Mouse (Mus musculus) midbrain, embryonic 14.5 days (tissue): ENCODE results near the gene 4930447C04Rik. TPM values are rescaled to one million over a fixed set of nuclear protein-coding genes. Genes with fewer than 3 reads are reported as not detected.

Experiments
- ATAC-seq: fragments of 200-750 bp; cut with Nextera tagmentation; 2 replicates; pipeline ENCODE4 v1.8.0; 2017; ENCODE audit warnings: moderate number of reproducible peaks, moderate library complexity; ENCODE audit not compliant: low FRiP score, low TSS enrichment
- DNase-seq: peaks from one replicate; pipeline ENCODE4 v3.0.0-alpha.2; 2015
- H3K27ac ChIP-seq: fragments of 300-500 bp; sonication (generic); replicated peaks from 2 replicates; pipeline ENCODE4 v1.5.1; 2014; ENCODE audit warnings: mild to moderate bottlenecking, low read depth, low read length, moderate library complexity
- H3K27me3 ChIP-seq: fragments of 300-500 bp; sonication (generic); 2 replicates; pipeline ENCODE4 v1.6.1; 2014; ENCODE audit warnings: low read length, control low read depth, mixed read lengths; ENCODE audit not compliant: control insufficient read depth, insufficient read depth
- H3K36me3 ChIP-seq: fragments of 300-500 bp; sonication (generic); 2 replicates; pipeline ENCODE4 v1.6.1; 2014; ENCODE audit warnings: low read length, control low read depth; ENCODE audit not compliant: control insufficient read depth, insufficient read depth
- H3K4me1 ChIP-seq: fragments of 300-500 bp; sonication (generic); 2 replicates; pipeline ENCODE4 v1.6.1; 2014; ENCODE audit warnings: mild to moderate bottlenecking, antibody characterized with exemption, low read length, control low read depth; ENCODE audit not compliant: control insufficient read depth, insufficient read depth
- H3K4me2 ChIP-seq: fragments of 300-500 bp; sonication (generic); 2 replicates; pipeline ENCODE4 v1.6.1; 2014; ENCODE audit warnings: mild to moderate bottlenecking, low read length, moderate library complexity
- H3K4me3 ChIP-seq: fragments of 300-500 bp; sonication (generic); replicated peaks from 2 replicates; pipeline ENCODE4 v1.5.1; 2014; ENCODE audit warnings: low read depth, low read length
- H3K9ac ChIP-seq: fragments of 300-500 bp; sonication (generic); replicated peaks from 2 replicates; pipeline ENCODE4 v1.6.1; 2014; ENCODE audit warnings: mild to moderate bottlenecking, low read length, moderate library complexity
- H3K9me3 ChIP-seq: fragments of 300-500 bp; sonication (generic); 2 replicates; pipeline ENCODE4 v1.6.1; 2016; ENCODE audit warnings: low read length, control low read depth, mixed read lengths; ENCODE audit not compliant: control insufficient read depth
- WGBS: fragments of 180-500 bp; shearing (Covaris S2); extraction: QIAGEN DNeasy Blood & Tissue Kit; methylation state at CpG from one replicate; pipeline ENCODE4 v1.1.7; 2014; 5-methylcytosine and 5-hydroxymethylcytosine counted together
- polyA plus RNA-seq: library from polyadenylated mRNA; unstranded; fragments of >200 nt; fragmentation: Nextera tagmentation; extraction: Ambion mirVana; gene quantifications from 2 replicates; pipeline ENCODE4 v1.2.1, GENCODE M21; 2014

Gene 4930447C04Rik
- polyA plus RNA-seq, 1 experiment from 2014 or later, result 3.0 TPM

DNA sequence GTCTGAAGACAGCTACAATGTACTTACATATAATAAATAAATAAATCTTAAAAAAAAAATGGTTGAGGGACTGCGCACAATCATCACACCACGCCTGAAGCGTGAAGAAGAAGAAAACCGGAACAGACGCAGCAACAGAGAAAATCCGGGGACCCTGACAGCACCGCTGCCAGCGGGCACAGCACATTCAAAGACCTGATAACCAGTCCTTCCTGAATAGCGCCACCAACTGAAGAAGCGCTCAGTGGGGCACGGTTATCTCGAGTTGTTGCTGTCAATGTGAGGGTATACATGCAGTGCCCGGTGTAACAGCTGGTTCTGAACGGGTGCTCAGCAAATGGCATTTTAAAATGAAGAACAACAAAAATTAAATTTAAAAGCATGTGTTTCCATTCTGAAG, 30.0 kb upstream of the 4930447C04Rik start:
- Histone ChIP-seq H3K4me2 (no peak overlapping the region), H3K27me3 (peaks cover 51% of the 10 kb centered on the region), H3K9me3 (no peaks in the 10 kb centered on the region), H3K4me1 (no peaks in the 10 kb centered on the region), H3K36me3 (no peaks in the 10 kb centered on the region), H3K9ac (no peak overlapping the region), H3K4me3 (no peak overlapping the region), H3K27ac (no peak overlapping the region)
- ATAC-seq, result no peak
- no peak for DNase-seq
- WGBS, result 65% methylated on average over 14 of the region's 14 CpGs

DNA sequence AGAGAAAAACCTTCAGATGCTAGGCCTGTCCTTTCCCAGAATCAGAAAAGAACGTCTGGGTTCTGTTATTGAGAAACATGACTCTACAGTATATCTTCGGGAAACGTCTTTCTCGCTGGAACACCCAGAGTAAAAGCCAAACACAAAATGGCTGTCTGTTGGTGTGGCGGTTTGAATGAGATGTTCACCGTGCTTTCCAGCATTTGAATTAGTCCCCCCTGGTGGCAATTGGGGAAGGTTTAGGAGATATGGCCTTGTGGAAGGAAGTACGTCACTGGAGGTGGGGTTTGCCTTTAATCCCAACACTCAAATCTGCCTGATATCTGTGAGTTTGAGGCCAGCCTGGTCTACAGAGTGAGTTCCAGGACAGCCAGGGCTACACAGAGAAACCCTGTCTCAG, 27.0 kb upstream of the 4930447C04Rik start:
- 87% methylated on average over 7 of the region's 7 CpGs for WGBS
- no peaks in the 10 kb centered on the region for H3K9me3 ChIP-seq
- ATAC-seq (no peak), DNase-seq (no peak)
- no peak overlapping the region for H3K4me2 ChIP-seq
- peaks cover 32% of the 10 kb centered on the region for H3K27me3 ChIP-seq
- H3K4me1 ChIP-seq, result no peaks in the 10 kb centered on the region
- H3K4me3 ChIP-seq, result no peak overlapping the region
- H3K27ac ChIP-seq, result no peak overlapping the region
- no peak overlapping the region for H3K9ac ChIP-seq
- no peaks in the 10 kb centered on the region for H3K36me3 ChIP-seq

DNA sequence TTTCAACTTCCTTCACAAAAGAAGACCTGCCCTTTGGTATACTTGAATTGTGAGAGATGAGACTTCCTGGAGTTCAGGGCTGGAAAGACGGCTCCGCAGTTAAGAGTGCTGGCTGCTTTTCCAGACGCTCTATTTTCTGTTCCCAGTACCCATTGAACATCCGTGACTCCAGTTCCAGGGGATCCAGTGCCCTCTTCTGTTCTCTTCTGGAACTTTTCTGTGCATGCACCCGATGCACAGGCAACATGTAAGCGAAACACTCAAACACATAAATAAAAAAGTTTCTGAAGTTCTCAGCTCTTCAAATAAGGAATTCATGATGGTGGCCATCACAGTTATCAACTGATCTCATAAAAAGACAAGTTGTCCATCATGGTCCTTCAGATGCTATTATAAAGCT, 22.2 kb upstream of the 4930447C04Rik start:
- 53% methylated on average over 6 of the region's 6 CpGs for WGBS
- Histone ChIP-seq H3K4me2 (no peak overlapping the region), H3K9ac (no peak overlapping the region), H3K27ac (no peak overlapping the region), H3K9me3 (no peaks in the 10 kb centered on the region), H3K27me3 (peaks cover 21% of the 10 kb centered on the region), H3K4me3 (no peak overlapping the region), H3K4me1 (no peaks in the 10 kb centered on the region), H3K36me3 (no peaks in the 10 kb centered on the region)
- ATAC-seq (no peak), DNase-seq (no peak)

- Histone ChIP-seq H3K4me1 (no peaks in the 10 kb centered on the region), H3K4me3 (no peak overlapping the region), H3K9ac (no peak overlapping the region), H3K36me3 (no peaks in the 10 kb centered on the region), H3K27me3 (peaks cover 43% of the 10 kb centered on the region), H3K4me2 (no peak overlapping the region), H3K27ac (no peak overlapping the region), H3K9me3 (no peaks in the 10 kb centered on the region)
- no peak for ATAC-seq
- WGBS, result 95% methylated on average over 3 of the region's 3 CpGs
- DNase-seq, result no peak
These were observed 17.9 kb upstream of the 4930447C04Rik start for GRCm38 (mm10) chr12:72958446-72958845.

DNA sequence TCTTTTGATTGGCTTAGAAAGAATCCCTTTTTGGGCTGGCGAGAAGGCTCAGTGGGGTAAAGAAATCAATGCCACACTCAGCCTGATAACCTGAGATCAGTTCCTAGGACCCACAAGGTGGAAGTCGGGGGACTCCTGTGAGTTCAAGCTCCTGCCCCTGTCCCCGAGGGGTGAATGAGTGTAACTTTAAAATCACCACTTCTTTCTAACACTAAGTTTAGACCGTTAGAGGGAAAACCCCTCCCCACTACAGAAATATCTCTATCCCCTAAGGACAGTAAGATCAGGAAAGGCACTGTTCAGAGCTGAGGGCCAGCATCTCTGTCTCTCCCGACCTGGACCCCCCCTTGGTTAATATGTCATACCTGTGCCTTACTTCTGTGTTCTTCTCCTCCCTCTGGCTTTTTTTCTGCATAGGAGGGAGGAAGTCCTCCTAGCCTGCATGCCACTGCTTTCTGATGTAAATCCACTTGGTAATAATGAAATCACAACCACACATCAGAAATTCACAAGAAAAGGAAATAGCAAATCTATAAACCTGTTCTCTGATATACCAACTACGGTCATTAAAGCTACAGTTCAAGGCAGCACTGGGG, 17.4 kb upstream of the 4930447C04Rik start:
- Histone ChIP-seq H3K27ac (no peak overlapping the region), H3K4me2 (no peak overlapping the region), H3K9ac (no peak overlapping the region), H3K4me1 (no peaks in the 10 kb centered on the region), H3K36me3 (no peaks in the 10 kb centered on the region), H3K9me3 (no peaks in the 10 kb centered on the region), H3K4me3 (no peak overlapping the region), H3K27me3 (peaks cover 49% of the 10 kb centered on the region)
- DNase-seq (no peak), ATAC-seq (no peak)
- 71% methylated on average over 6 of the region's 6 CpGs for WGBS

DNA sequence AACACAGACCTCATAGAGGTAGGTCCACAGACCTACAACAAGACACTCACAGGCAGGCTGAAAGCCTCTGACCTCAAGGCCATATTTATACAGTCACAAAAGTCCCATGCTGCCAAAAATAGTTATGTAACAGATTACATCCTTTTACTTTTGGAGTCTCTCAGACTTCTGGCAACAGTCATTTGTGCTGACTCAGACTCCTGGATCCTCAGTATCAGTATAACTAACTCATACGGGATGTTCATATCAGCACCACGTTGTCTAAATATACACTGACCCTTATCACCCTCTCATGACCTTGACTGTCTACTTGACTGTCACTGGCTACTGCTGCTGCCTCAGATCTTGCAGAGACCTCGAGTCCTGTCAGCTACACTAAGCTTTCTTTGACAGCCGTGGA, 14.3 kb upstream of the 4930447C04Rik start:
- no peaks in the 10 kb centered on the region for H3K9me3 ChIP-seq
- no peak overlapping the region for H3K9ac ChIP-seq
- ATAC-seq, result no peak
- no peak for DNase-seq
- no peaks in the 10 kb centered on the region for H3K4me1 ChIP-seq
- H3K27ac ChIP-seq, result no peak overlapping the region
- peaks cover 72% of the 10 kb centered on the region for H3K27me3 ChIP-seq
- H3K36me3 ChIP-seq, result no peaks in the 10 kb centered on the region
- WGBS, result 62% methylated on average over 4 of the region's 4 CpGs
- H3K4me3 ChIP-seq, result no peak overlapping the region
- H3K4me2 ChIP-seq, result no peak overlapping the region

GRCm38 (mm10) chr12:72953858-72954257, 13.3 kb upstream of the 4930447C04Rik start:
- 86% methylated on average over 5 of the region's 5 CpGs for WGBS
- Histone ChIP-seq H3K27me3 (peaks cover 73% of the 10 kb centered on the region), H3K4me3 (no peak overlapping the region)

GRCm38 (mm10) chr12:72953089-72953488, 12.5 kb upstream of the 4930447C04Rik start:
- DNase-seq, result no peak
- Histone ChIP-seq H3K4me1 (no peaks in the 10 kb centered on the region), H3K4me2 (no peak overlapping the region), H3K27me3 (peaks cover 80% of the 10 kb centered on the region), H3K27ac (no peak overlapping the region), H3K4me3 (no peak overlapping the region), H3K9ac (no peak overlapping the region), H3K9me3 (no peaks in the 10 kb centered on the region), H3K36me3 (no peaks in the 10 kb centered on the region)
- WGBS, result 85% methylated on average over 5 of the region's 5 CpGs
- ATAC-seq, result no peak

More at GRCm38 (mm10) chr12:72953858-72954257, 13.3 kb upstream of the 4930447C04Rik start:
- no peaks in the 10 kb centered on the region for H3K36me3 ChIP-seq
- H3K27ac ChIP-seq, result no peak overlapping the region
- H3K9me3 ChIP-seq, result no peaks in the 10 kb centered on the region
- ATAC-seq (no peak), DNase-seq (no peak)
- no peaks in the 10 kb centered on the region for H3K4me1 ChIP-seq
- H3K4me2 ChIP-seq, result no peak overlapping the region
- no peak overlapping the region for H3K9ac ChIP-seq

DNA sequence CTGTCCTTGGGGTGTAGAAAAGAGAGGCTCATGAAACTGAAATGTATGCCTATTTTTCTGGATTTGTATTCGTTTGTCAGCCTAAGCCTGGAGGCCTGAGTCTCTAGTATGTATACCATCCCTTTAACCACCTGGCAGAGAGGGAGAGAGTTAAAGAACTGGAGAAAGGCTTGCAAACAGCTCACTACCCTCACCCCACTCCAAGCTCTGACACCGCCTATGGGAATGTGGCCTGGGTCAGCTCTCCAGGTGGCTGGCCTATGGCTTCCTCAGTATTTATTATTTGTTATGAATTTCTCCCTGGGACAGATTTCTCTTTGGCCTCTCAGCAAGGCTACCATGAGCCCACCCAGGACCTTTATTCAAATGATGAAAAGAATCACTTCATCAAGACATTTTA, 6.8 kb upstream of the 4930447C04Rik start:
- 19% methylated on average over 2 of the region's 2 CpGs for WGBS
- Histone ChIP-seq H3K9me3 (no peaks in the 10 kb centered on the region), H3K4me3 (no peak overlapping the region), H3K36me3 (no peaks in the 10 kb centered on the region), H3K4me1 (0 out of 2 replicates have a peak, but pooled peaks cover 5% of the 10 kb centered on the region), H3K27ac (no peak overlapping the region), H3K4me2 (no peak overlapping the region), H3K27me3 (peaks cover 91% of the 10 kb centered on the region), H3K9ac (no peak overlapping the region)
- no peak for ATAC-seq
- DNase-seq, result no peak
